Mouse (Mus musculus): ENCODE results near the gene Acsbg1. TPM values are rescaled to one million over a fixed set of nuclear protein-coding genes. Genes with fewer than 3 reads are reported as not detected.

The Acsbg1 gene
- total RNA-seq, 2 experiments from 2014 or later = 105 to 213 TPM

DNA sequence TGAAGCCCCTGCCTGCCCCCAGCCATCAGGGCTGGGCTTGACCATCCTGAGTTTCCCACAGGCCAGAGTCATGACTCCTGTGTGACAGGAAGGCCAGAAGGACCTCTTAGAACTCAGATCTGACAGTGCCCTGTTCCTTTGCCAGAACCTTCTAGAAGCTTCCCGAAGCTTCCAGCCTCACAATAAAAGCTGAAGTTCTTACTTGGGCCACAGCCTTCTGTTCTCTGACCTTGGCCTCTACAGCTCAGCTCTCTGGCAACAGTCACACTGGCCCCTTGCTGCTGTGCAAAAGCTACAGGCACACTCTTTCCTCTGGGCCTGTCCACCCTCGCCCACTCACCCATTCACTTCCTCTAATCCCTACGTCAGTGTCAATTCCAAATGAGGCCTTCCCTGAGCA is 10.3 kb upstream of the Acsbg1 start:
- peak; percentile 51 to 54 for DNase-seq

DNA sequence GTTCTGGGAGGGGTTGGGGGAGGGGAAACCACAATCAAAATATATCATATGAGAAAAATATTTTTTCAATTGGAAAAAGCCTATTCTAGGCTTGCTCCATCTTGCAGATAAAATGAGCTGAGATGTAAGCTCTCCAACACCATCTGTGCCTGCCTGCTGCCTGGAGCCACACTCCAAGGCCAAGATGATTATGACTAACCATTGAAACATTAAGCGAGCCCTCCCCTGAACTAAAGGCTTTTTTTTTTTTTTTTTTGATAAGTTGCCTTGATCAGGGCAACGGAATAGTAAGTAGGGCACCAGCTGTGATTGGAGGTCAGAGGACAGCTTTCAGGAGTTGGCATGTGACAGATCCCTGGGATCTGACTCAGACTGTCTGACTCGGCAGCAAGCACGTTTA is 6.8 kb upstream of the Acsbg1 start:
- DNase-seq = no peak

GRCm38 (mm10) chr9:54666116-54666515 is 4.4 kb upstream of the Acsbg1 start:
- no peak for DNase-seq

DNA sequence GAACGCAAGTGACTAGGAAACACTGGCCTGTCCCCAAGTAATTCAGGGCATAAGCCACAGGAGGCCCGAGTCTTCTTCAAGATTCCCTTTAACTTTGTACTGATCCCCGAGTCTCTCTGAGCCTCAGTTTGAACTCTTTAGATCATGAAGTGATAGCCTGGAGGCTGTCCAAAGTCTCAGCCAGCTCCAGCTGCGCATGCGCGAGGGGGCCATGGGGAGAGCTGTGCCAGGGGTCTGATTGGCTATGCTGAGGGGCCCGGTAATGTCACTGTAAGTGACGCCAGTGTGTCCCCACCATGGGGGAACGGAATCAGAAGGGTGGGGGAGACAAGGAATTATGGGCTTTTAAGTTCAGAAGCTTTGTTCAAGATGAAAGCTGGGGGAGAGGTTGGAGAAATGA is 2.7 kb upstream of the Acsbg1 start:
- no peak for DNase-seq

DNA sequence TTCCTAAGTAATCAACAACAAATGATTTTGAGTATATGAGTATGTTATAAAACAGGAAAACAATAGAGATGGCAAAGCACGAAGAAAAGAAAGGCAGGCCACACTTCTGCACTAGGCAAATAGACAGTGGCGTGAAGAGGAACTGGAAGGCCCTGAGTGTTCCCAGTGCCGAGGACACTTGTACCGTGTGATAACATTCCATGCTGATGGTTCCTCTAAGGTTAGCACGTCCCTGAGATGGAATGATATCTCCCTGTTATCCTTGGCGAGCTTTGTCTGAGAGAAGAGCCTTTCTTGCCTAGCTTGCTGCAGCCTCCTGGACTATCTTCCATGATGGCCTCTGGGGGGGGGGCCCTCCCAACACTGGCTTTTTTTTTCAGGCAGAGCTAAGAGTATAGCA is 2.9 kb downstream of the Acsbg1 start:
- DNase-seq = peak in 1 of 2 experiments; percentile 42

DNA sequence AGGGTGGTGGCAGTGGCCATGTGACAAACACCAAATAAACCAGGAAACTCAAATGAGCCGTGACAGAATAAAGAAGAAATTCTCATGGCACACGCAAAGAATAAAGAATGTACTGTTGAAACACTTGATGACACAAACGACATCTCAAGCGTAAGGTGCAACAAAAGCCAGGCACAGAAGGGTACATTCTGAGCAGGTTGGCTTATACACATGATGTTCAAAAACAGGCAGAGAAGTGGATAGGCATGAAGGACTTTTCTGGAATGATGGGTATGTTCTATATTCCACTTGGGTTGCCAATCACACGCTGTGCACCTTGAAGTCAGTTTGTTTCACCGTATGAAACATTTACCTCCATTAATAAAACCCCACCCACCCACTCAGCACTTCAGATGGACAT is 5.3 kb downstream of the Acsbg1 start:
- no peak for DNase-seq

GRCm38 (mm10) chr9:54655846-54656245 is 5.8 kb downstream of the Acsbg1 start:
- no peak for DNase-seq

- DNase-seq = no peak
Observed at GRCm38 (mm10) chr9:54652778-54653177, 8.9 kb downstream of the Acsbg1 start.

GRCm38 (mm10) chr9:54649360-54649759 is 12.3 kb downstream of the Acsbg1 start:
- peak; percentile 49 to 61 for DNase-seq

- no peak for DNase-seq
Observed at GRCm38 (mm10) chr9:54647456-54647855, 14.2 kb downstream of the Acsbg1 start.

DNA sequence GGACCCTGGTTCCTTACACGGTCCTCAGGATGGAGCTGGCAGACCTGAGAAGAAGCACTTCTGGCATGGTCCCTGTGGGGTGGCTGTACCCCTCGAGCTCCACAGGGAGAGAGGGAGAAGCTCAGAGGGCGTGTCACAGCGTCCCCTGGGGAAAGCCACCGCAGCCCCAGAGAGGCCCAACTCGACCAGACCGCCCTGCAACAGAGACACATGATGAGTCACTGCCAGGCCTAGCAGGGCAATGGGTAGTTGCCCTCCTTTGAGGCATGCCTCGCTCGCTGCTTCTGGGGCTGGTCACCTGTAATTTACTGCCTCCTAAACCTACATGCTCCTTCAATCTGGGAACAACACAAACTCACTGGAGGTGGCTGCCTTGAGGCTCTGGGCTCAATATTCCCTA is 15.4 kb downstream of the Acsbg1 start:
- DNase-seq = peak in 1 of 2 experiments; percentile 23

DNA sequence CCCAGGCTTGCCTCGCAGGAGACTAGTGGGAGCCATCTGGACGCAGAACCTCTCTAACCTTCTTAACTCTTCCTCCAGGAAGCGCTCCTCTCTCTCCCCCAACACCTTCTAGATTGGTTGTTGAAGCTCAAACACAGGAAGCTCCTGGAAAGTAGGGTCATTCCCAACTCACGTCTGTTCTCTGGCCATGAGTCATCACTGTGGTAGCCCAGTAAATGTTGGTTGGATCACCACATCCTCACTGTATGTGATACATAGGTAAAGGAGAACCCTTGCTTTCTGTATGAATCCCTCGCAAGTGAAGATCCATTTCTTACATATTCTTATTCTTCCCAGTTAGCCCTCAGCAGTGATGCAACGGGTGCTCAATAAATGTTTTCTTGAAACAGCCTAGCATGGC is 16.1 kb downstream of the Acsbg1 start:
- no peak for DNase-seq

DNA sequence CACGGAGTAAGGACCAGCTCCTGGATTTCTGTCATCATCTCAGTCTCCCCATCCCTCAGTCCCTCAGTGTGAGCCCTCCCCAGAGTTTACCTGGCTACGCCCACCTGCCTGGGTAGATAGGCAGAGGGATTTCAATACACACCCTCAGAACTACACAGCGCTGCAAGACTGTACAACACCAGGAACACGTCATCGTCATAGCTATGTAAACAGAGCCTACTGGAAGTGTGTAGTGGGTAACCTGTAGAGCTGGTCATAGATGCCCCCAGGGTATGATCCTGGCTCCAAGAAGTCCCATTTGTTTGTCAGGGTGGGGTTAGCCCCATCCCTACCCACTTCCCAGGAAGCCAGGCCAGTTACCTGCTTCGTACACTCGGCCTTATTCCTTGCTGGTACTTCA is 18.5 kb downstream of the Acsbg1 start:
- no peak for DNase-seq

DNA sequence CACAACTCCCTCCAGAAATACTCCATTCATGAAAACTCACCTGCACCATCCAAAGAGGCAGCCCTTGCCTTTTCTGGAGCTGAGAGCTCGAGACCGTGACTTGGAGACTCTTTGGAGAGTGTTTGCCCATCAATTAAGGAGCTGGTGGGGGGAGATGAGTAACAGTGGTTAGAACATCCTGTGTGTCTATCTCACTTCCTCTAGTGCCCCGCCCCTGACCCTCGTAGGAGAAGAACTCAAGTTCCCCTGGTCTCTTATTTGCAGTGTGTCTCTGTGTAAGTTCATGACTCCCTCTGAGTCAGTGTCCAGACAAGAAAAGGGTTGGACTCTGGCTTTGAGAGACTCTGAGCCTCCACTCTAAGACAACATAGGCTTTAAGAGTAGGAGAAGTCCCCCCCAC is 19.1 kb downstream of the Acsbg1 start:
- peak in 1 of 2 experiments; percentile 27 for DNase-seq

DNA sequence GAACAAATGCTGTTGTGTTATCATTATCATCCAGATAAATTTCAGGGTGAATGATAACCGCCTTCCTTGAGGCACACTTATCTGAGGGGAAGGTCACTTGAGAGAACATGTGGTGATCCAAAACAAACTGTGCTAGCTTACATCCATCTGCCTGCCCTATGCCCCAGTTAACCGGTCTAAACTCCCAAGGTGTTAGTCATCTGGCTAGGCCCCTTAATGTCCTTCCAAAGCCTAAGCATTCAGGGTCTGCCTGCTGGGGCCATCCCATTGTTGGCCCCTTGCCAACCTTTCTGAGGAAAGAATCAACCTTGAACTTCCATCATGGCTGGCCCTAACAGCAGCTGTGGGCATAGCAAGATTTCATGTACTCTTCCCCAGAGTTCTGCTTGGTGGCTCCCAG is 19.5 kb downstream of the Acsbg1 start:
- peak; percentile 20 to 28 for DNase-seq

- DNase-seq = no peak
Observed at GRCm38 (mm10) chr9:54641548-54641947, 20.1 kb downstream of the Acsbg1 start.

- DNase-seq = peak; percentile 20 to 29
Observed at GRCm38 (mm10) chr9:54639192-54639591, 22.5 kb downstream of the Acsbg1 start.

DNA sequence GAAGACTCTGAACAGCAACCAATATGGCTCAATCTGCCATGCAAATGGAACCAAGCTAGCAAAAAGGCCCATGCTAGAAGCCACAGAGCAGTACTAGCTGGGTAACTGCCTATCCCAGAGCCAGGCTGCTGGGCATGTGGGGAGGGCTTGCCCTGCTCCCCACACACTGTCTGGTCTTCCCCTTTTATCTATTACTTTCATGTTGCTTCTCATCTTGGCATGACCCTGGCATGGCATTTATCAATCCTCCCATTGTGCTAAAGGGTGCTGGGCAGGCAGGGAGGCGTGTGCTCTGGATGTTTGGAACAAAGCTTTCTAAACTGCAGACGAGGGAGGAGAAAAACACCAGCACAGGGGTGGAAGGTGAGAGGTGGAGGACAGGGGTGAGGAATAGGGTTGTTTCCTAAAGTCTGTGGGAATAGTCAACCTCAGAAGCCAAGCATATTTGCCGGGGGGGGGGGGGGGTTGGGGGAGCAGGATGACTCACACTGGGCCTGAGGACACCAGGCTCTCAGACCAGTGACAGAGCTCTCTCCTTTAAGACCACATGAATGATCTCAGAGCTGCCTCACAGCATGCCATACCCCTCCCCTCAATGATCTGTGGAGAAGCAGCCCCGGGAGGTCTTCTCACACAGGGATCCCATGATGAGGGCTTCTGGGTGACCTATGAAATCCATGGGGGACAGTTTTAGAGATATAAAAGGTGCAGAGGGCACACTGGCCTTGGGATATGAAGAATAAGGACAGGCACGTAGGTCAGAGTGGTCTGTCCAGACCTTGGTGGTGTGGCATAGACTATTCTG is 24.0 kb downstream of the Acsbg1 start:
- DNase-seq = peak; percentile 36 to 45

DNA sequence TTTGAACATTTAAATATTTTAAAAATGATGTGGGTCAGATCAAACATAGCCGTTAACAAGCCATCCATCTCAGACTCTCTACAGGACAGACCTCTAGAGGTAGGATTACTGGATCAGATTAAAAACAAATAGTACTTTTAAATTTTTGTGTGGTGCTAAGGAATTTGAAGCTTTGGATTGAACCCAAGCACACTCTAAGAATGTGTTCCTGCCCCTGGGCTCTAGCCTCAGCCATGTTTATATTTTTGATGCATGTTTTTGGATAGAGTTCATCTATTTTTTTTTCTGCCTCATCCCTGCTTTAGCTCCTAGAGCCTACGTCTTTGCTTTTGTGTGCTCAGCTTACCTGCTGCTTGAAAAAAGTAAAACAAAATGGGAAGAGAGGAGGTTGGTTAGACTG is 28.3 kb downstream of the Acsbg1 start:
- DNase-seq = no peak

- DNase-seq = no peak
Observed at GRCm38 (mm10) chr9:54630905-54631304, 30.8 kb downstream of the Acsbg1 start.

DNA sequence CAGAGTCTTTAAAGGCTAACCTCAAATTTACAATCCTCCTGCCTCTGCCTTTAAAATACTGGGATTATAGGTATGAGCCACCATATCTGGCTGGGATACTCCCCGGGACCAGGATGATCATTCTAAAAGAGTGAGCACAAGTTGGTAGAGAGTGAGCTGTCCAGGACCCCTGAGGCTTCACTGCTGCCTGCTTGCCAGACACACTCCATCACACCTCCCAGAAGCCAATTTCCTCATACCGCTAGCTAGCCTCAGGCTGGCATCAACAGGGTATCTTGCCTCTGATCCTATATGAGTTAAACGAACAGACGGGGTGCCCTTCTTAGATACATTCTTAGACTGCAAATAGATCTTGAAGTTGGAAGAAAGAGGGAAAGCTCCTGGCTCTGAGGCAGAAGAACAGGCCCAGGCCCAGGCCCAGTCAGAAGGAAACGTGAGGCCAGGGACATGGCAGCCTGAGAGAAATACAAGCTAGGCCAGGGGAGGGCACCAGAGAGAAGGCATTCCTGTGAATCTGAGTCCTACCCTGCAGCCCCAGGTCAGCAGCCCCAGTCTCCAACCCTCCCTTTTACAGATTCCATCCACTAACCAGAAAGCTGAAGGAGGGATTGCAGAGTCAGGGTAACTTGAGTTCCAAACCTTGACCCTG is 31.9 kb downstream of the Acsbg1 start:
- DNase-seq = peak; percentile 48 to 62

- DNase-seq = no peak
Observed at GRCm38 (mm10) chr9:54628752-54629151, 32.9 kb downstream of the Acsbg1 start.

- no peak for DNase-seq
Observed at GRCm38 (mm10) chr9:54627240-54627639, 34.4 kb downstream of the Acsbg1 start.
